Mouse (Mus musculus) lung, embryonic 15.5 days (tissue): ENCODE results near the gene Poglut1. TPM values are rescaled to one million over a fixed set of nuclear protein-coding genes. Genes with fewer than 3 reads are reported as not detected.
"Not testable (repeated sequence)": the region's sequence is repeated elsewhere in the genome, so short reads cannot be mapped to it uniquely, and the experiment has no call there.

Experiments used
- ATAC-seq: fragments of 200-750 bp; cut with Nextera tagmentation; 2 replicates; pipeline ENCODE4 v1.8.0; 2017; ENCODE audit warnings: moderate number of reproducible peaks, borderline replicate concordance; ENCODE audit not compliant: low FRiP score, low TSS enrichment; ENCODE audit errors: extremely low read depth
- H3K27ac ChIP-seq: fragments of 300-500 bp; sonication (generic); 2 replicates; pipeline ENCODE4 v1.5.1; 2015; ENCODE audit warnings: moderate library complexity, mild to moderate bottlenecking, inconsistent platforms
- H3K27me3 ChIP-seq: fragments of 300-500 bp; sonication (generic); 2 replicates; pipeline ENCODE4 v1.6.1; 2015; ENCODE audit warnings: inconsistent platforms
- H3K36me3 ChIP-seq: fragments of 300-500 bp; sonication (generic); 2 replicates; pipeline ENCODE4 v1.6.1; 2015; ENCODE audit warnings: inconsistent platforms
- H3K4me1 ChIP-seq: fragments of 300-500 bp; sonication (generic); 2 replicates; pipeline ENCODE4 v1.6.1; 2015; ENCODE audit warnings: inconsistent platforms
- H3K4me2 ChIP-seq: fragments of 300-500 bp; sonication (generic); 2 replicates; pipeline ENCODE4 v1.6.1; 2015; ENCODE audit warnings: inconsistent platforms, mild to moderate bottlenecking, moderate library complexity
- H3K4me3 ChIP-seq: fragments of 300-500 bp; sonication (generic); 2 replicates; pipeline ENCODE4 v1.5.1; 2015; ENCODE audit warnings: mild to moderate bottlenecking, inconsistent platforms
- H3K9ac ChIP-seq: fragments of 300-500 bp; sonication (generic); 2 replicates; pipeline ENCODE4 v1.6.1; 2015; ENCODE audit warnings: inconsistent platforms
- H3K9me3 ChIP-seq: fragments of 300-500 bp; sonication (generic); 2 replicates; pipeline ENCODE4 v1.6.1; 2016; ENCODE audit warnings: inconsistent platforms
- WGBS: fragments of 180-500 bp; shearing (Covaris S2); methylation state at CpG from one replicate; pipeline ENCODE4 v1.1.7; 2015; 5-methylcytosine and 5-hydroxymethylcytosine counted together
- polyA plus RNA-seq: library from polyadenylated mRNA; unstranded; fragments of >200 nt; fragmentation: Nextera tagmentation; extraction: Ambion mirVana; gene quantifications from 2 replicates; pipeline ENCODE4 v1.2.1, GENCODE M21; 2015

Gene Poglut1
- polyA plus RNA-seq, 1 experiment from 2014 or later: 53.6 TPM

DNA sequence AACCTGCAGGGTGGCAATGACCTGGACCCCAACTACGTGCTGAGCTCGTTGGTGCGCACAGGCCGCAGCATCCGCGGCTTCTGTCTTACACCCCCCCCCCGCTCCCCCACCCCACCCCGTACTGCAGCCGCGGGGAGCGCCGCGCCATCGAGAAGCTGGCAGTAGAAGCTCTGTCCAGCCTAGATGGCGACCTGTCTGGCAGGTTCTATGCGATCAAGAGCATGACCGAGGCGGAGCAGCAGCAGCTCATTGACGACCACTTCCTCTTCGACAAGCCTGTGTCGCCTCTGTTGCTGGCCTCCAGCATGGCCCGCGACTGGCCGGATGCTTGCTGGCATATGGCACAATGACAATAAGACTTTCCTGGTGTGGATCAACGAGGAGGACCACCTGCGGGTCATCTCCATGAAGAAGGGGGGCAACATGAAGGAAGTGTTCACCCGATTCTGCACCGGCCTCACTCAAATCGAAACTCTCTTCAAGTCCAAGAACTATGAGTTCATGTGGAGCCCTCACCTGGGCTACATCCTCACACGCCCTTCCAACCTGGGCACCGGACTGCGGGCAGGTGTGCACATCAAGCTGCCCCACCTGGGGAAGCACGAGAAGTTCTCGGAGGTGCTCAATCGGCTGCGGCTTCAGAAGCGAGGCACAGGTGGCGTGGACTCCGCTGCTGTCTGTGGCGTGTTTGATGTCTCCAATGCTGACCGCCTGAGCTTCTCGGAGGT lies 66.3 kb downstream of the Poglut1 start:
- H3K9ac ChIP-seq: peak overlapping the region; percentile 27; the same call in 1 of the 2 replicates
- H3K27me3 ChIP-seq: peaks cover 16% of the 10 kb centered on the region
- no peak overlapping the region for H3K27ac ChIP-seq
- peaks cover 8% of the 10 kb centered on the region; the same call in 1 of the 2 replicates for H3K4me1 ChIP-seq
- peak overlapping the region; percentile 40 for H3K4me3 ChIP-seq
- H3K9me3 ChIP-seq: no peaks in the 10 kb centered on the region
- 20% methylated on average over 36 of the region's 42 CpGs for WGBS
- H3K36me3 ChIP-seq: no peaks in the 10 kb centered on the region
- peak; percentile 52; the same call in 1 of the 2 replicates for ATAC-seq
- peak overlapping the region; percentile 75 for H3K4me2 ChIP-seq

- Histone ChIP-seq H3K36me3 (no peaks in the 10 kb centered on the region), H3K4me1 (peaks cover 8% of the 10 kb centered on the region; the same call in 1 of the 2 replicates), H3K27me3 (peaks cover 16% of the 10 kb centered on the region), H3K27ac (no peak overlapping the region), H3K4me2 (peak overlapping the region; percentile 75), H3K9me3 (no peaks in the 10 kb centered on the region), H3K4me3 (peak overlapping the region; percentile 40), H3K9ac (peak overlapping the region; percentile 27; the same call in 1 of the 2 replicates)
- 14% methylated on average over 32 of the region's 32 CpGs for WGBS
- peak; percentile 31; the same call in 1 of the 2 replicates for ATAC-seq
These were observed 67.1 kb downstream of the Poglut1 start for GRCm38 (mm10) chr16:38482780-38483562.

DNA sequence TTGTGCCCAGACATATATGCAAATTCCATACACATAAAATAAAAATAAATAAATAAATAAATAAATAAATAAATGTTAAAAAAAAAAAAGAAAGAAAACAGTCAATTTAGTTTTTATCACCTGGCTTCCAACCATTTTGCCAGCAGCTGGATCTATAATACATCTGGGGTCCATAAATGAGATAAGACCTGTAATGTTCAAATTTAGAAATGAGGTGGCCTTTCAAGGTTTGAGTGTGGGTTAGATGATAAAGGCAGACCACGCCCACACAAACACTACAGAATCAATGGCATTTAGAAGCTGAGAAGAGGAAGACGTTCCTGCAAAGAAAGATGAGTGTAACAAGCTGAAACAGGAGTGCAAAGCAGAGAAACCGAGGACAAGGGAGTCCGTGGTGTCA lies 68.7 kb downstream of the Poglut1 start:
- H3K9me3 ChIP-seq: no peaks in the 10 kb centered on the region
- WGBS: 65% methylated on average over 4 of the region's 4 CpGs
- H3K27me3 ChIP-seq: peaks cover 16% of the 10 kb centered on the region
- no peak overlapping the region for H3K4me3 ChIP-seq
- no peak for ATAC-seq
- no peak overlapping the region for H3K27ac ChIP-seq
- H3K4me2 ChIP-seq: no peak overlapping the region
- H3K4me1 ChIP-seq: peaks cover 16% of the 10 kb centered on the region
- no peaks in the 10 kb centered on the region for H3K36me3 ChIP-seq
- H3K9ac ChIP-seq: no peak overlapping the region

DNA sequence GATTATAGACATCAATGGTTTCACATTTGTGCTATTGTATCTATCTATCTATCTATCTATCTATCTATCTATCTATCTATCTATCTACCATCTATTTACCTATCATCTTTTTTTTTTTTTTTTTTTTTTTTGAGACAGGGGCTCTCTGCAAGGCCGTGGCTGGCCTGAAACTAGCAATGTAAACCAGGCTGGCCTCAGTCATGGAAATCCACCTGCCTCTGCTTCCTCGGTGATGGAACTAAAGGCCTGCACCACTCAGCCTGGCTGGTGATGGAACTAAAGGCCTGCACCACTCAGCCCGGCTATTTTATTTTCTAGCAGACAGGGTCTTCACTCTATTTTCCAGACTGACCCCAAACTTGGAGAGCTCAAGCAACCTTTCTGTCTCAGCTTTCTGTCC lies 71.8 kb downstream of the Poglut1 start:
- Histone ChIP-seq H3K27me3 (peaks cover 5% of the 10 kb centered on the region; the same call in 1 of the 2 replicates), H3K36me3 (no peaks in the 10 kb centered on the region), H3K9ac (no peak overlapping the region), H3K4me1 (peaks cover 14% of the 10 kb centered on the region), H3K27ac (no peak overlapping the region), H3K4me2 (no peak overlapping the region), H3K4me3 (no peak overlapping the region), H3K9me3 (no peaks in the 10 kb centered on the region)
- ATAC-seq: no peak
- 92% methylated on average over 3 of the region's 3 CpGs for WGBS

- not testable (repeated sequence) for ATAC-seq, H3K36me3 ChIP-seq, H3K27ac ChIP-seq, H3K27me3 ChIP-seq, H3K9me3 ChIP-seq
- WGBS: 27% methylated on average over 14 of the region's 14 CpGs
- H3K4me1 ChIP-seq: peaks cover 11% of the 10 kb centered on the region
- H3K4me3 ChIP-seq: peak overlapping the region; percentile 41
- H3K9ac ChIP-seq: 0 out of 2 replicates have a peak overlapping the region, but pooled peaks have one; percentile 37
- H3K4me2 ChIP-seq: peak overlapping the region; percentile 83
These were observed 72.8 kb downstream of the Poglut1 start for GRCm38 (mm10) chr16:38477241-38477608.

GRCm38 (mm10) chr16:38476312-38477240 lies 73.5 kb downstream of the Poglut1 start:
- no peaks in the 10 kb centered on the region for H3K27me3 ChIP-seq
- ATAC-seq: peak; percentile 73
- H3K9me3 ChIP-seq: no peaks in the 10 kb centered on the region
- peak overlapping the region; percentile 37; the same call in 1 of the 2 replicates for H3K9ac ChIP-seq
- H3K27ac ChIP-seq: peak overlapping the region; percentile 61
- peaks cover 11% of the 10 kb centered on the region for H3K4me1 ChIP-seq
- 5% methylated on average over 34 of the region's 34 CpGs for WGBS
- H3K4me3 ChIP-seq: peak overlapping the region; percentile 41
- no peaks in the 10 kb centered on the region for H3K36me3 ChIP-seq
- peak overlapping the region; percentile 83 for H3K4me2 ChIP-seq

GRCm38 (mm10) chr16:38475681-38476311 lies 74.3 kb downstream of the Poglut1 start:
- Histone ChIP-seq H3K9ac (peak overlapping the region; percentile 37; the same call in 1 of the 2 replicates), H3K4me2 (peak overlapping the region; percentile 83), H3K27me3 (no peaks in the 10 kb centered on the region), H3K27ac (peak overlapping the region; percentile 61; the same call in 1 of the 2 replicates), H3K36me3 (no peaks in the 10 kb centered on the region), H3K9me3 (no peaks in the 10 kb centered on the region), H3K4me1 (peaks cover 11% of the 10 kb centered on the region), H3K4me3 (peak overlapping the region; percentile 41)
- WGBS: 38% methylated on average over 4 of the region's 4 CpGs
- ATAC-seq: 0 out of 2 replicates have a peak, but pooled peaks have one; percentile 2

Other genes with a start within 250 kb of the Poglut1 start
- 0.65 and 0.69 TPM in 2 replicates for gene Maats1, start 208.1 kb downstream of the Poglut1 start, polyA plus RNA-seq
- gene Cox17, start 203.3 kb downstream of the Poglut1 start, polyA plus RNA-seq: 120 and 130 TPM in 2 replicates
- not detected in 2 replicates for gene Gm21987, start 203.2 kb downstream of the Poglut1 start, polyA plus RNA-seq
- gene Popdc2, start 188.0 kb downstream of the Poglut1 start, polyA plus RNA-seq: 10.3 and 10.8 TPM in 2 replicates
- 0.66 and 0.74 TPM in 2 replicates for gene Pla1a, start 117.1 kb downstream of the Poglut1 start, polyA plus RNA-seq
- 91.7 and 93.7 TPM in 2 replicates for gene Adprh, start 97.6 kb downstream of the Poglut1 start, polyA plus RNA-seq
- 0.29 and 0.39 TPM in 2 replicates for gene Cd80, start 94.7 kb downstream of the Poglut1 start, polyA plus RNA-seq
- gene Timmdc1, start 27.6 kb downstream of the Poglut1 start, polyA plus RNA-seq: 23.4 and 23.5 TPM in 2 replicates
- 101 and 119 TPM in 2 replicates for gene Tmem39a, start 8.4 kb upstream of the Poglut1 start, polyA plus RNA-seq
- gene Arhgap31, start 163.0 kb upstream of the Poglut1 start, polyA plus RNA-seq: 16.7 and 19.9 TPM in 2 replicates
- gene B4galt4, start 192.0 kb upstream of the Poglut1 start, polyA plus RNA-seq: 37.4 TPM in 2 replicates